Mouse (Mus musculus): ENCODE measurements around the gene Creld2. TPM values are rescaled to one million over a fixed set of nuclear protein-coding genes. Genes with fewer than 3 reads are reported as not detected.

Gene Creld2
- polyA plus RNA-seq, 2 experiments, result 25.4 to 38.6 TPM

DNA sequence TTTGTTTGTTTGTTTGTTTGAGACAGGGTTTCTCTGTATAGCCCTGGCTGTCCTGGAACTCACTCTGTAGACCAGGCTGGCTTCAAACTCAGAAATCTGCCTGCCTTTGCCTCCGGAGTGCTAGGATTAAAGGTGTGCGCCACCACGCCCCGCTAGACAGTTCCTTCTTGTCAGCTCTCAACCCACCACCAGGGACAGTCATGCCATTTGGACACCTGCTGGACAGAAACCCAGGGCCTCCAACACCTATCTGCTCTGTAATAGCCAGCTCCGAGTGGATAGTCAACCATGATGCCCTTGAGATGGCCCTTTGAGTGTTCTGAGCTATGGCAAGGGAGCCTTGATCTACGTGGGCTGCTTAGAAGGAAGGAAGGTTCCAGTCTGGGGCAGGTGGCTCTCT is 16.6 kb downstream of the Creld2 start:
- H3K4me3 ChIP-seq (ENCODE audit: insufficient read depth in 1 of 2, low read depth in 2 of 2, low read length in 2 of 2), result no peak overlapping the region
- H3K9me3 ChIP-seq (ENCODE audit: control insufficient read depth, low read length), result no peaks in the 10 kb centered on the region
- no peak overlapping the region for H3K4me2 ChIP-seq (ENCODE audit: low read depth)
- TF ChIP-seq EP300 (IDR thresholded peaks at IDR 0.05; ENCODE audit: low read depth) (no peak), CTCF (IDR thresholded peaks at IDR 0.05; ENCODE audit: low read depth) (peak; percentile 43)
- DNase-seq (ENCODE audit: low read depth in 3 of 3, low spot score in 3 of 3) (no peak), ATAC-seq (ENCODE audit: insufficient read depth) (no peak)
- H3K36me3 ChIP-seq (replicated peaks; ENCODE audit: control insufficient read depth, insufficient read depth, low read depth), result no peaks in the 10 kb centered on the region
- no peak overlapping the region for H3K9ac ChIP-seq (replicated peaks)
- no peaks in the 10 kb centered on the region; the same call in 1 of the 2 replicates for H3K27me3 ChIP-seq (ENCODE audit: control insufficient read depth, insufficient read depth, low read length)
- H3K27ac ChIP-seq, result no peak overlapping the region
- peaks cover 0 to 14% of the 10 kb centered on the region in 2 experiments; a peak in 2 of 4 replicates for H3K4me1 ChIP-seq (replicated peaks; ENCODE audit: control insufficient read depth in 2 of 2, insufficient read depth in 2 of 2, low read length in 1 of 2)
- 70% methylated on average over 6 of the region's 6 CpGs for WGBS (ENCODE audit: insufficient replicate concordance)

GRCm38 (mm10) chr15:88836571-88836970 is 17.1 kb downstream of the Creld2 start:
- Histone ChIP-seq H3K4me1 (replicated peaks; ENCODE audit: control insufficient read depth in 2 of 2, insufficient read depth in 2 of 2, low read length in 1 of 2) (peaks cover 0 to 14% of the 10 kb centered on the region in 2 experiments; a peak in 2 of 4 replicates), H3K9me3 (ENCODE audit: control insufficient read depth, low read length) (no peaks in the 10 kb centered on the region), H3K9ac (replicated peaks) (no peak overlapping the region), H3K4me2 (ENCODE audit: low read depth) (peak overlapping the region; percentile 18; the same call in 1 of the 2 replicates), H3K27ac (no peak overlapping the region), H3K4me3 (ENCODE audit: insufficient read depth in 1 of 2, low read depth in 2 of 2, low read length in 2 of 2) (no peak overlapping the region), H3K27me3 (ENCODE audit: control insufficient read depth, insufficient read depth, low read length) (no peaks in the 10 kb centered on the region; the same call in 1 of the 2 replicates), H3K36me3 (replicated peaks; ENCODE audit: control insufficient read depth, insufficient read depth, low read depth) (no peaks in the 10 kb centered on the region)
- ATAC-seq (ENCODE audit: insufficient read depth) (no peak), DNase-seq (ENCODE audit: low read depth in 3 of 3, low spot score in 3 of 3) (no peak)
- no peak for TF ChIP-seq EP300 (IDR thresholded peaks at IDR 0.05; ENCODE audit: low read depth)
- no peak for TF ChIP-seq CTCF (IDR thresholded peaks at IDR 0.05; ENCODE audit: low read depth)
- WGBS (ENCODE audit: insufficient replicate concordance), result 47% methylated on average over 5 of the region's 5 CpGs

GRCm38 (mm10) chr15:88837199-88837932 is 17.9 kb downstream of the Creld2 start:
- peaks cover 0 to 7% of the 10 kb centered on the region in 2 experiments; a peak in 1 of 4 replicates for H3K4me1 ChIP-seq (replicated peaks; ENCODE audit: control insufficient read depth in 2 of 2, insufficient read depth in 2 of 2, low read length in 1 of 2)
- H3K36me3 ChIP-seq (replicated peaks; ENCODE audit: control insufficient read depth, insufficient read depth, low read depth), result no peaks in the 10 kb centered on the region
- H3K4me3 ChIP-seq (ENCODE audit: insufficient read depth in 1 of 2, low read depth in 2 of 2, low read length in 2 of 2), result peak overlapping the region; percentile 31 to 59
- no peak overlapping the region for H3K9ac ChIP-seq (replicated peaks)
- under 1% methylated on average over 39 of the region's 39 CpGs for WGBS (ENCODE audit: insufficient replicate concordance)
- H3K4me2 ChIP-seq (ENCODE audit: low read depth), result peak overlapping the region; percentile 48
- peak; percentile 50 for ATAC-seq (ENCODE audit: insufficient read depth)
- DNase-seq (ENCODE audit: low read depth in 3 of 3, low spot score in 3 of 3), result no peak
- H3K27me3 ChIP-seq (ENCODE audit: control insufficient read depth, insufficient read depth, low read length), result no peaks in the 10 kb centered on the region; the same call in 1 of the 2 replicates
- no peak overlapping the region for H3K27ac ChIP-seq
- TF ChIP-seq CTCF (IDR thresholded peaks at IDR 0.05; ENCODE audit: low read depth) (peak; percentile 26; the same call in 1 of the 2 replicates), EP300 (IDR thresholded peaks at IDR 0.05; ENCODE audit: low read depth) (no peak)
- H3K9me3 ChIP-seq (ENCODE audit: control insufficient read depth, low read length), result no peaks in the 10 kb centered on the region

DNA sequence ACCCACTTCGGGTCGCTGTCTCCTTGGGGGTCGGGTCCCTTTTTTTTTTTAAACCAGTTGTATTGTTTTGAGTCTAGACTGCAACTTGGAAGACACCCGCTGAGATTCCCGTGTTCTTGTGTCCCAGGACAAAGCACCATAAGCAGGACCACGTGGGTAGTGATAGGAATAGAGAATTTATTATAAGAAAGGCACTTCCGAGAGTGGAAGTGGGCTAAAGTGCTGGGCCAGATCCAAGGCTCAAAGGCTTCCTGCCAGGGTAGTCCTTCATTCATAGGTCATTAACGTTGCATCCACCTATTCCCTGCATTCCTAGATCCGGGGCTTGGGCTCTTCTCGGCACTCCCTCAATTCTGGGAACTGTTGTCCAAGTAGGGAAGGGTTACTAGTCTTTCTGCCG is 18.5 kb downstream of the Creld2 start:
- TF ChIP-seq EP300 (IDR thresholded peaks at IDR 0.05; ENCODE audit: low read depth) (no peak), CTCF (IDR thresholded peaks at IDR 0.05; ENCODE audit: low read depth) (no peak)
- H3K27ac ChIP-seq, result no peak overlapping the region
- H3K36me3 ChIP-seq (replicated peaks; ENCODE audit: control insufficient read depth, insufficient read depth, low read depth), result no peaks in the 10 kb centered on the region
- ATAC-seq (ENCODE audit: insufficient read depth) (no peak), DNase-seq (ENCODE audit: low read depth in 3 of 3, low spot score in 3 of 3) (no peak)
- 2% methylated on average over 11 of the region's 11 CpGs for WGBS (ENCODE audit: insufficient replicate concordance)
- H3K4me1 ChIP-seq (replicated peaks; ENCODE audit: control insufficient read depth in 2 of 2, insufficient read depth in 2 of 2, low read length in 1 of 2), result 0 out of 4 replicates have a peak, but pooled peaks cover 0 to 7% of the 10 kb centered on the region in 2 experiments
- H3K27me3 ChIP-seq (ENCODE audit: control insufficient read depth, insufficient read depth, low read length), result no peaks in the 10 kb centered on the region; the same call in 1 of the 2 replicates
- H3K4me2 ChIP-seq (ENCODE audit: low read depth), result peak overlapping the region; percentile 48
- no peaks in the 10 kb centered on the region for H3K9me3 ChIP-seq (ENCODE audit: control insufficient read depth, low read length)
- H3K9ac ChIP-seq (replicated peaks), result no peak overlapping the region
- H3K4me3 ChIP-seq (ENCODE audit: insufficient read depth in 1 of 2, low read depth in 2 of 2, low read length in 2 of 2), result peak overlapping the region in 1 of 2 experiments; percentile 31; a peak in 1 of 4 replicates

- WGBS (ENCODE audit: insufficient replicate concordance), result 27% methylated on average over 9 of the region's 9 CpGs
Observed at GRCm38 (mm10) chr15:88839271-88839670, 19.8 kb downstream of the Creld2 start.

More at GRCm38 (mm10) chr15:88839271-88839670, 19.8 kb downstream of the Creld2 start:
- H3K9ac ChIP-seq (replicated peaks), result no peak overlapping the region
- H3K36me3 ChIP-seq (replicated peaks; ENCODE audit: control insufficient read depth, insufficient read depth, low read depth), result no peaks in the 10 kb centered on the region
- H3K4me1 ChIP-seq (replicated peaks; ENCODE audit: control insufficient read depth in 2 of 2, insufficient read depth in 2 of 2, low read length in 1 of 2), result 0 out of 4 replicates have a peak, but pooled peaks cover 0 to 7% of the 10 kb centered on the region in 2 experiments
- no peaks in the 10 kb centered on the region for H3K9me3 ChIP-seq (ENCODE audit: control insufficient read depth, low read length)
- H3K27ac ChIP-seq, result no peak overlapping the region
- H3K27me3 ChIP-seq (ENCODE audit: control insufficient read depth, insufficient read depth, low read length), result no peaks in the 10 kb centered on the region; the same call in 1 of the 2 replicates
- H3K4me2 ChIP-seq (ENCODE audit: low read depth), result no peak overlapping the region
- no peak overlapping the region for H3K4me3 ChIP-seq (ENCODE audit: insufficient read depth in 1 of 2, low read depth in 2 of 2, low read length in 2 of 2)
- DNase-seq (ENCODE audit: low read depth in 3 of 3, low spot score in 3 of 3), result no peak
- no peak for TF ChIP-seq CTCF (IDR thresholded peaks at IDR 0.05; ENCODE audit: low read depth)
- TF ChIP-seq EP300 (IDR thresholded peaks at IDR 0.05; ENCODE audit: low read depth), result no peak
- ATAC-seq (ENCODE audit: insufficient read depth), result peak; percentile 34; the same call in 1 of the 2 replicates

Measured in liver, embryonic 14.5 days (tissue).